Mouse (Mus musculus) E14TG2a.4 (cell line): ENCODE measurements at regions not wholly inside any gene's neighbourhood (a gene's known extent, or its start where the extent isn't known, plus 50 kb on each side); places are given as distances from the start of the nearest gene placed in this dataset.

ENCODE experiments used
- CTCF ChIP-seq: conservative IDR thresholded peaks from 2 replicates; pipeline ENCODE4 v1.5.1; 2014; ENCODE audit warnings: low read length
- NANOG ChIP-seq: IDR thresholded peaks from 2 replicates; pipeline ENCODE4 v1.6.1; 2014; ENCODE audit warnings: borderline replicate concordance, low read length, mixed read lengths
- POU5F1 ChIP-seq: IDR thresholded peaks from 2 replicates; pipeline ENCODE4 v1.6.1; 2014; ENCODE audit warnings: low read length, borderline replicate concordance

DNA sequence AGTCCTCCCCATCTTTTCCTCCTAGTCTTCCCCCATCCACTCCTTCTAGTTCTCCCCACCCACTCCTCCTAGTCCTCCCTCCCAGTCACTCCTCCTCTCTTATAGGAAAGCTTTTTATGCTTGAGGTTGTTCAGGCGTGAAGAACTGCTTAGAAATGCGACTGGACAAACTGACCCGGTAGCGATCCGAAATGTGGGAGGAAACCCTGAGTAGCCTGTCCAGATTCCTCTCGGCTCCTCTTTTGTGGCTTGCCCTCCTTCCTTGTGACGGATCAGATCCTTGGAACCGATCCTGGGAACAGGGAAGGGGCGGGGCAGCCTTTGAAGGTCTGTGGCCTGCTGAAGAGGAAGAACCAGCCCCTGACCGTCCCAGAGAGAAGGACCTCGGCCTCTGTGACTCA is 74.3 kb upstream of the Btg3 start:
- no peak for TF ChIP-seq CTCF
- TF ChIP-seq POU5F1: no peak
- TF ChIP-seq NANOG: no peak
